Mouse (Mus musculus) adrenal gland, adult 10 weeks (tissue): ENCODE data around the gene Chchd6. TPM values are rescaled to one million over a fixed set of nuclear protein-coding genes. Genes with fewer than 3 reads are reported as not detected.

Experiments used
- polyA plus RNA-seq: library from polyadenylated mRNA; stranded (reverse); fragments of 350-450 nt; fragmentation: Illumina TruSeq; extraction: RNeasy Lipid Tissue Mini Kit (QIAGEN cat#74804); gene quantifications from one replicate; pipeline ENCODE4 v1.2.3, GENCODE M21; 2014; ENCODE audit warnings: low read depth, low replicate concordance

Chchd6 gene
- 1.2 TPM for polyA plus RNA-seq

DNA sequence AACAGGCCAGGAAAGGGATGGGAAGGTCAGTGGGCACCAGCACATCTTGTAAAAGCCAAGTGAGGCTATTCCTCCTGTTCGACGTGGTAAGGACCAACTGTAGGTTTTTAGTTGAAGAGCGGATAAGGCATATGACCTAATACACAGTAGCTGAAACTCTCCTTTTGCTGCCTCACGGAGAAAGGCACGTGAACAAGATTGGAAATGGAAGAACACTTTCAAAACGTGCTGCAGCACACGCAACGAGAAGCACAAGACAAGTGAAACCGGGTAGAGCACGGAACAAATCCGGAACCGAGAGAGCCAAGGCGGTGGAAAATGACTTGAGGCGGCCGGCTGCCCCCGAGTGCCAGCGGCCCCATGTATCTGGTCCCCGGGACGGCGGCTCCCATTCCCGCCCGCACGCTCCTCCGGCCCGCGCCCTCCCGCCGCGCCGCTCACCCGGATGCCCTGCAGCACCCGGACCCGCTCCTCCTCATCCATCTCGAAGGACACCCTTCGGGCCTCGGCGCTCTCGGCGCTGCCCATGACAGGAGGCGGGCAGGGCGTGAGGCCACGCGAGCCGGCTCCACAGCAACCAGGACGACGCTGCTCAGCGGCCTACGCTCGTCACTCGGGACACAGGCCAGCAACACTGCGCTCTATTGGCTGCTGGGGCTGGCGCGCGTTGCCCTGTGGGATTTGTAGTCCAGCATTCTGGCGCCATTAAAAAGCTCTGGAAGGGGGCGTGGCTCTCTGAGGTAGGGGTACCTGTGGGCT, at the start of gene Chchd6:
Gene Chchd6, minus strand, starts transcription at position 635 of the 759 bp plus-strand sequence.

DNA sequence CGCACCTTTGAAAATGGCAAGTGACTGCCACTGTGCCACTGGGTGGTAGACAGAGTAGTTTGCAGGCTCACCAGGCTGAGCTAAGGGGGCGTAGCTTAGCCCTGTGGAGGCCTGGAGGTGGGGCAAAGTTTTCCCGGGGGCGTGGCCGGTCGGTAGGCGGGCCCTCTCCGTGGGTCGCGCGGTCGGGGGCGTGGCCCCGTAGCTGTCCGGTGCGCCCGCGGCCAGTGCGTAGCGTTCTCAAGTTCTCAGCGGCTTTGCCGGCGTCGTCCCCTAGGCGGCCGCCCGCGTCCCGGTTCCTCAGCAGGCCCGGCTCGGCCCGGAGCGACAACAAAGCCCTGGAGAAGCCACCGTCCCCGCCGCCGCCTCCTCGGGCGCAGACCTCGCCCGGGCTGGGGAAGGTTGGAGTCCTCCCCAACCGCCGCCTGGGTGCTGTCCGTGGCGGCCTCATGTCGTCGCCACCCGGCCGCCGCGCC, 48.4 kb upstream of the Chchd6 start, which contains the start of gene Txnrd3:
Gene Txnrd3, plus strand, starts transcription at position 191 of the 473 bp plus-strand sequence.

DNA sequence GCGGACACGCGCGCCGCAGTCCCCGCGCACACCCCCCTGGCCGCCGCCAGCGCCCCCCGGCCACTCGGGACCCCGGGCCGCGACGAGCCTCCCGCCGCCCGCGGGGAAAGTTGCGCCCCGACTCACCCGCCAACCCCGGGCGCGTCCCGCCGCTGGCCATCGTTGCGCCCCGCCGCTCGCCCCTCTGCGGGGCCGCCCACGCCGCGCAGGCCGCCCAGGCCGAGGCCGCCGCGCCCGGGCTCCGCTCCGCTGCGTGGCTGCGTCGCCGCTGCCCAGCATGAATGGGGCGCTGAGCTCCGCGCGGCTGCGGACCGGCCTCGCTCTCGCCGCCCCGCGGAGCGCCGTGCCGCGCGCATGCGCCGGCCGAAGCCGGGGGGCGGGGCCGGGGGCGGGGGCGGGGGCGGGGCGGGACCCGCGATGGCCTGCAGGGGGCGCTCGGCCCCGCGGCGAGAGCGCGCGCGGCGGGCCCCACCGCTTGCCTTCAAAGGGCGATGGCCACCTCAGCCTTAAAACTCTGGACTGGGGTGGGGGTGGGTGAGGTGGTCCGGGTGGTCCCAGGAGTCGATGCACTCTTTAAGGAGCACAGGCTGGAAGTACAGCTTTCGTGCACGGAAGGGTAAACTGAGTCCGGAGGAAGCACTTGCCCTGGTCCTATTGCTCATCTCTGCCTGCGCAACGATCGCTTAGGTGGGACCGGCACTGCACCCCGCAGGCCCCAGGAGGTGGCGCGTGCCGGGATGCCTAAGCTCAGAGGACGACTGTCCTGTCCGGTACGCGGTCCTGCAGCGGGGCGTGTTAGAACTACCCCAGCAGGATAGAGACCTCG, 233.0 kb downstream of the Chchd6 start, which contains the start of gene Plxna1:
Gene Plxna1, minus strand, starts transcription at position 340 of the 826 bp plus-strand sequence.

Other genes with a start within 250 kb of the Chchd6 start
- 8.0 TPM for gene Plxna1, start 233.0 kb downstream of the Chchd6 start, polyA plus RNA-seq
- 10.3 TPM for gene Txnrd3, start 48.3 kb upstream of the Chchd6 start, polyA plus RNA-seq
- not detected for gene Vmn1r40, start 111.9 kb upstream of the Chchd6 start, polyA plus RNA-seq
- gene Vmn1r41, start 145.1 kb upstream of the Chchd6 start, polyA plus RNA-seq, result not detected